Mouse (Mus musculus) urinary bladder, postnatal 14 days (tissue): ENCODE measurements around the gene Vtcn1.

Experiments used
- DNase-seq: peaks from one replicate; pipeline ENCODE4 v3.0.0; 2021; ENCODE audit warnings: low spot score

Vtcn1 gene

GRCm38 (mm10) chr3:100921825-100922505, 96.7 kb downstream of the Vtcn1 start, which contains the start of gene Trim45:
TSS of gene Trim45 (plus strand) at chr3:100922202.
- peak; percentile 99 for DNase-seq

- DNase-seq = no peak
These were observed 97.5 kb downstream of the Vtcn1 start for GRCm38 (mm10) chr3:100922506-100923375.

DNA sequence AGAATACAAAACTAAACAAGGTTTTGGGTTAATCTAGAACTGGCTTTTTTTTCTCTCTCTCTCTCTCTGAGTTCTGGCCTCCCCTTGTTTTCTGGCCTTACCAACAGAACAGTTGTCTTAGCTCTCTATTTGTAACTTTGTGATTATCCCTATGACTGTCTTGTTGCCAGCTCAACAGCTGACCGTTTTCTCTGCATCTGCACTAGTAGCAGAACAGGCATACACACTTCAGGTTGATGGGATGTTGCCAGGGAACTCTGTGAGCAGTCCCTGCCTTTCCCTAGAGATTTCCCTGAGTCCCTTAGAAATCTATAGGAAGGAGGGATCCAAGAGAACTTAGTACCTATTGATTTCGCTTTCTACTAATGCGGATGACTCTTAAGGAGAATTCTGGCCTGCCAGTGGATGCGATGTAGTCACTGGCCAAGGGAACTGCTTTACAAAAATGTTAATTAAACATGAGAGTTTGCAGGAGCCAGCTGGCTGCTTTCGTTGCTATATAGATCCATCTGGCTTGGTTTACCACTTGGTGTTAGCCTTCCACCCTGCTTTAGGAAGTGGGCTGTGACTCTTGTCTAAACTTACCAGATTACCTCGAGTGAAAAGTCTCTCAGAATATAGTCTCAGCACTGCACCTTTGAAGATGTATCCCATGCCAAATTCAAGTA, 98.9 kb downstream of the Vtcn1 start:
- no peak for DNase-seq

DNA sequence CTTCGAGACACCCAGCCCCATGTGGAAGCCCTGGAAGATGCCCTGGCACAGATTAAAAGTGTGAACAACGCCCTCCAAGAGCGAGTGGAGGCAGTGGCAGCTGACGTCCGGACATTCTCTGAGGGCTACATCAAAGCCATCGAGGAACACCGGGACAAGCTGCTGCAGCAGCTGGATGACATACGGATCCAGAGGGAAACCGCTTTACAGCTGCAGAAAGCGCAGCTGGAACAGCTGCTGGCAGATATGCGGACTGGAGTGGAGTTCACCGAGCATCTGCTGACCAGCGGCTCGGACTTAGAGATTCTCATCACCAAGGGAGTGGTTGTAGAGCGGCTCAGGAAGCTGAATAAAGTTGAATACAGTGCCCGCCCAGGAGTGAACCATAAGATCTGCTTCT, 99.9 kb downstream of the Vtcn1 start:
- DNase-seq = no peak

- DNase-seq = no peak
These were observed 106.2 kb downstream of the Vtcn1 start for GRCm38 (mm10) chr3:100931332-100932076.

DNA sequence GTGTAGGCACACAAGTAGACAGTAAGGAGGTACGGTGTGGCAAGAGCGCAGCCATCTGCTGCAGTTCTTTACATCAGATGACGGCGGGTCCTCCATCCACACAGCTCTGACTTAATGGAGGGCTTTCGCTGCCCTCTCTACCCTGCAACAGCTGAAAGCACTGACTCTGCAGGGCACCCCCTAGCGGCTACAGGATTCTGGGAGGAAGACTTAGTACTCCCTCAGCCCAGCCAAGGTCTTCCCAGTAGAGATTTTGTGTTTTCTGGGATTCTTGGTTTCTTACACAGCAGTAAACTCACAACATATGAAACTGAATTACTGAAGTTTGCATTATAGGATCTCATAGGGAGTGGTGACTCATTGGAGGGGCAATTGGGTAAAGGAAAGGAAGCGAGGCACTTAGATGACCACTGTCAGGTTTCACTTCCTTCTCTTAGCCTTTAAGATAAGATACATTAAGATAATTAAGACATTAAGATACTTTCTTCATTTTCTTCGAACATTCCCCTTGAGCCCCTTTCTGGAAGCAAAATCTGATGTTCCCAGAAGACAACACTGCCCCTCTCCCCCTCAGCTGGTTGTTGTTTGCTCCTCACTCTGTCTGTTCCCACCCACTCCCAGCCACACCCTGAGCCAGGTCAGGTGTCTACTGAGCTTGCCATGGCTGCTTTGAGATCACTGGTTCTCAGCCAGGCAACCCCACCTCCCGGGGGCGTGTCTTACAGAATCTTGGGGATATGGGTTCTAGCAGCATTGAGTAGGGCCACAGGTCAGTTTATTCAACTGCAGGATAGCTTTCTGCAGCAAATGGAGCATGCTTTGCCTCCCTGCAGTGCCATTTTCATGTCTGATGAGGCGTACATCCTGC, 107.1 kb downstream of the Vtcn1 start:
- no peak for DNase-seq

GRCm38 (mm10) chr3:100935521-100935920, 110.3 kb downstream of the Vtcn1 start:
- no peak for DNase-seq

DNA sequence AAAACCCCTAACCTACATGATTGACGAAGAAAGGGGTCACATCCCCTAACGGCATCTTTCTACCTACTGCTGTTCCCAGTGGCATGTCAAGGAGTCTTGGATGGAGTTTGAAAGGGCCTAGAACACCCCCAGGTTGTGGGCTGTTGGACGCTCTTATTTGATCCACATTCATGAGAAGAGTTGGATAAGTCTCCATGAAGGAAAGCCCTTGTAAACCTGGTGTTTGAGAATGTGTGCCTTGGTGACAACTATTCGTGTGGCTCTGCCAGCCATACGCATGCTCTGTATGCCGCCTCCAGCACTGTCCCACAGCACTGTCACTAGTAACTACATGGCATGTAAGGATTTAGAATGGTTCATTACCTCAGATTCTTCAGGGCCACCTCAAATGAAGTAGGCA, 110.9 kb downstream of the Vtcn1 start:
- no peak for DNase-seq

DNA sequence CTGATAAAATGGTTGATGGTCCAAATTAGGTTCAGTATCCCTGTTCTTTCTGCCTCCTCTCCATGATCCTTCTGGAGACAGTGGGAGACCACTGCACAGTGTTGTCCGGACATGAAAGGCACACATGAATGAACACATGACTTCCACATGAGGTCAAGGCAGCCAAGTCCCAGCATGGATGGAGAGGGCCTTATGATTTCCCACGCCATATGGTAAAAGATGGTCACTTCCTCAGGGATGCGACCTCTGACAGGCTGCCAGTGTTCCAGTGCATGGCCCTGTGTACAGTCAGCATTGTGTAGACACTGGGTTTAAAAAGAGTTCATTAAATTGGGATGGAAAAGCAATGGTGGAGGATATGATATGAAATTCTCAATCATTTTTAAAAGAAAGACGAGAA, 113.0 kb downstream of the Vtcn1 start:
- no peak for DNase-seq

- DNase-seq = peak; percentile 33
These were observed 115.3 kb downstream of the Vtcn1 start for GRCm38 (mm10) chr3:100940496-100941037.
